ENCODE assay signal across 14 mouse cellular contexts in the genomic region with DNA sequence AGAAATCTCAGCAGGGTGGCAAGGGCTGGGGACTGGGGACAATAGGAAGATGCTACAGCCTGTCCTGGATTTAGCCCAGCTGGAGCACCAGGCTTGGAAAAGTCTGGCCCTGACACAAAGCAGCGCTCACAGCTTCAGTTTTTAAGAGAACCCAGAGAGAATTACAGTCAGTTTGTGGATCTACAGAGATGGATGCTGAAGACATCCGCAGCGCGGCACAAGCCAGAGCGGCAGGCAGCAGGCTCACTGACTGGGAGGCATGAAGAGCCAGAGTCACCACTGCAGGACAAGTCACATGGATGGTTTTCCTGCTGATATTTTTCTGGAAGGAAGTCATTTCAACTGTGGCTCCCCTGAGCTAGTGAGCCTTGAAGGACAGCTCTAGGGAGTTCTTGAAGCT.
DNase-seq lines count a peak whose midpoint lies in the region; ATAC-seq lines count a peak whose summit lies in the region.
"Had no signal": no experiment of that assay in that cellular context is flagged by ENCODE, and none has a peak within 500 bp of the region (broad histone marks: within the 10 kb centered on the region; RNA-seq: fewer than 3 reads in every experiment).

No protein-coding gene starts in this region.

- no peak overlapping the region for H3K9ac ChIP-seq in midbrain, embryonic 11.5 days (ENCODE audit: low read length)
- H3K9ac ChIP-seq in midbrain, embryonic 13.5 days (replicated peaks), result no peak overlapping the region
- H3K9ac ChIP-seq: heart, embryonic 13.5 days had no signal

- ATAC-seq in cerebellum, adult (ENCODE audit: insufficient number of reproducible peaks, low FRiP score, low TSS enrichment), result no peak
- no peak for ATAC-seq in midbrain, embryonic 11.5 days (ENCODE audit: low FRiP score)
- ATAC-seq in midbrain, embryonic 13.5 days, result no peak
- ATAC-seq: forebrain, embryonic 16.5 days had no signal

- WGBS in midbrain, embryonic 11.5 days, result 23% methylated on average over 5 of the region's 5 CpGs
- 24% methylated on average over 5 of the region's 5 CpGs for WGBS in midbrain, embryonic 13.5 days
- 27% methylated on average over 5 of the region's 5 CpGs for WGBS in embryonic facial prominence, embryonic 10.5 days

- no peak overlapping the region for H3K4me2 ChIP-seq in midbrain, embryonic 11.5 days
- H3K4me2 ChIP-seq in midbrain, embryonic 13.5 days (replicated peaks), result no peak overlapping the region
- H3K4me2 ChIP-seq: heart, embryonic 13.5 days had no signal

- H3K27ac ChIP-seq in midbrain, embryonic 11.5 days (ENCODE audit: low read depth, low read length), result no peak overlapping the region
- H3K27ac ChIP-seq in midbrain, embryonic 13.5 days, result no peak overlapping the region
- no peak overlapping the region for H3K27ac ChIP-seq in embryonic facial prominence, embryonic 10.5 days (replicated peaks)
- H3K27ac ChIP-seq: heart, embryonic 13.5 days had no signal

- H3K4me3 ChIP-seq in midbrain, embryonic 11.5 days (ENCODE audit: low read depth, low read length), result no peak overlapping the region
- no peak overlapping the region for H3K4me3 ChIP-seq in midbrain, embryonic 13.5 days (replicated peaks)
- H3K4me3 ChIP-seq in embryonic facial prominence, embryonic 10.5 days, result no peak overlapping the region
- H3K4me3 ChIP-seq: heart, embryonic 13.5 days; megakaryocyte, embryonic 14.5 days had no signal

- no peaks in the 10 kb centered on the region for H3K36me3 ChIP-seq in midbrain, embryonic 11.5 days (ENCODE audit: control insufficient read depth, insufficient read depth, low read length)
- no peaks in the 10 kb centered on the region for H3K36me3 ChIP-seq in midbrain, embryonic 13.5 days
- H3K36me3 ChIP-seq in embryonic facial prominence, embryonic 10.5 days (replicated peaks), result no peaks in the 10 kb centered on the region
- H3K36me3 ChIP-seq: heart, embryonic 13.5 days had no signal

- DNase-seq in cerebellum, adult 11-12 months, result peak; percentile 52
- peak; percentile 81 for DNase-seq in midbrain, embryonic 11.5 days (ENCODE audit: low spot score, missing footprints)
- DNase-seq in brain, adult 2 months (ENCODE audit: low read depth, low spot score), result peak; percentile 50
- peak; percentile 18 for DNase-seq in embryonic facial prominence, embryonic 10.5 days (ENCODE audit: low spot score)
- no peak for DNase-seq in gastrocnemius, adult 8-10 months (ENCODE audit: low spot score in 2 of 2)
- no peak for DNase-seq in urinary bladder, adult 18-20 months (ENCODE audit: low spot score in 2 of 2)
- DNase-seq: adrenal gland, postnatal 25 days; gastrocnemius, postnatal 36 days; liver had no signal

- H3K4me1 ChIP-seq in midbrain, embryonic 11.5 days (ENCODE audit: control insufficient read depth, insufficient read depth, low read length), result peaks cover 4% of the 10 kb centered on the region; the same call in 1 of the 2 replicates
- peaks cover 7% of the 10 kb centered on the region; the same call in 1 of the 2 replicates for H3K4me1 ChIP-seq in midbrain, embryonic 13.5 days (replicated peaks)
- H3K4me1 ChIP-seq in embryonic facial prominence, embryonic 10.5 days, result peaks cover 44% of the 10 kb centered on the region

- no peaks in the 10 kb centered on the region for H3K27me3 ChIP-seq in midbrain, embryonic 11.5 days (ENCODE audit: control insufficient read depth, insufficient read depth, low read length)
- H3K27me3 ChIP-seq in midbrain, embryonic 13.5 days, result no peaks in the 10 kb centered on the region
- H3K27me3 ChIP-seq in embryonic facial prominence, embryonic 10.5 days (replicated peaks; ENCODE audit: low read depth, poor library complexity, severe bottlenecking), result no peaks in the 10 kb centered on the region
- H3K27me3 ChIP-seq: heart, embryonic 13.5 days had no signal

- H3K9me3 ChIP-seq in midbrain, embryonic 11.5 days (ENCODE audit: control insufficient read depth, low read length), result no peaks in the 10 kb centered on the region
- no peaks in the 10 kb centered on the region for H3K9me3 ChIP-seq in midbrain, embryonic 13.5 days
- H3K9me3 ChIP-seq in embryonic facial prominence, embryonic 10.5 days, result no peaks in the 10 kb centered on the region
- H3K9me3 ChIP-seq: megakaryocyte, embryonic 14.5 days had no signal

Comparison
In these comparisons a context has a peak if more than half of its experiments do, and no peak if none do; other contexts are left out.
1. DNase-seq: peak in cerebellum, adult 11-12 months (single experiment), midbrain, embryonic 11.5 days (single experiment), brain, adult 2 months (single experiment) and embryonic facial prominence, embryonic 10.5 days (single experiment); none in gastrocnemius, adult 8-10 months (0 of 2) and urinary bladder, adult 18-20 months (0 of 2).